Mouse (Mus musculus) erythroblast, adult 5-6 weeks (primary cell): Measurements from ENCODE around the gene H2-T23. TPM values are rescaled to one million over a fixed set of nuclear protein-coding genes. Genes with fewer than 3 reads are reported as not detected.
A peak's percentile ranks its signal among the peaks of the same experiment; 100 is the strongest.
"Not testable (repeated sequence)": the region's sequence is repeated elsewhere in the genome, so short reads cannot be mapped to it uniquely, and the experiment has no call there.

Experiments used
- ATAC-seq: replicated peaks from 2 replicates; pipeline ENCODE4 v1.8.0; 2016; ENCODE audit warnings: moderate number of reproducible peaks, mild to moderate bottlenecking, moderate TSS enrichment, inconsistent platforms; ENCODE audit not compliant: poor library complexity, low FRiP score, severe bottlenecking
- total RNA-seq, 2 experiments: library from RNA; stranded (forward) in 1 of 2; stranded (reverse) in 1 of 2; fragments of 150-400 nt in 1 of 2; fragments of 200-764, 138-1000 nt in 1 of 2; gene quantifications; 2 replicates each; pipeline versions ENCODE4 v1.2.3 to v1.2.4; 2015 to 2017; ENCODE audit warnings: low replicate concordance in 2 of 2

H2-T23 gene
- total RNA-seq, 2 experiments from 2014 or later: 249 to 271 TPM

DNA sequence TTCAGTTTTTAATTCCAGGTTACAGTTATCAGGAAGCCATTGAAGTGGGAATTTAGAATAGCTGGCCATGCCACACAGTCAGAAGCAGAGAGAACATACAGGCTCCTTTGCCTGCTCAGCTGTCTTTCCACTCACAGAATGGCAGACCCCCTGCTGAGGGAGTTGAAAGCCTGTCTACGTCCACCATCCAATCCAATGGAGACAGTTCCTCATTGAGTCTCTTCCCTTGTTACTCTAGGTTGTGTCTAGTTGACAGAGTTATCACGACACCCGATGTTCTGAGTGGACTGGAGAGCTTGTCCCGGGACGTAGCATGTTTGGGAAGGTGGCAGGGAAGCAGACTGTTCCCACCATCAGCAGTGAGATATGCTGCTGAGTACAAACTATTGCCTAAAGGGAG, 7.5 kb downstream of the H2-T23 start:
- no peak for ATAC-seq

DNA sequence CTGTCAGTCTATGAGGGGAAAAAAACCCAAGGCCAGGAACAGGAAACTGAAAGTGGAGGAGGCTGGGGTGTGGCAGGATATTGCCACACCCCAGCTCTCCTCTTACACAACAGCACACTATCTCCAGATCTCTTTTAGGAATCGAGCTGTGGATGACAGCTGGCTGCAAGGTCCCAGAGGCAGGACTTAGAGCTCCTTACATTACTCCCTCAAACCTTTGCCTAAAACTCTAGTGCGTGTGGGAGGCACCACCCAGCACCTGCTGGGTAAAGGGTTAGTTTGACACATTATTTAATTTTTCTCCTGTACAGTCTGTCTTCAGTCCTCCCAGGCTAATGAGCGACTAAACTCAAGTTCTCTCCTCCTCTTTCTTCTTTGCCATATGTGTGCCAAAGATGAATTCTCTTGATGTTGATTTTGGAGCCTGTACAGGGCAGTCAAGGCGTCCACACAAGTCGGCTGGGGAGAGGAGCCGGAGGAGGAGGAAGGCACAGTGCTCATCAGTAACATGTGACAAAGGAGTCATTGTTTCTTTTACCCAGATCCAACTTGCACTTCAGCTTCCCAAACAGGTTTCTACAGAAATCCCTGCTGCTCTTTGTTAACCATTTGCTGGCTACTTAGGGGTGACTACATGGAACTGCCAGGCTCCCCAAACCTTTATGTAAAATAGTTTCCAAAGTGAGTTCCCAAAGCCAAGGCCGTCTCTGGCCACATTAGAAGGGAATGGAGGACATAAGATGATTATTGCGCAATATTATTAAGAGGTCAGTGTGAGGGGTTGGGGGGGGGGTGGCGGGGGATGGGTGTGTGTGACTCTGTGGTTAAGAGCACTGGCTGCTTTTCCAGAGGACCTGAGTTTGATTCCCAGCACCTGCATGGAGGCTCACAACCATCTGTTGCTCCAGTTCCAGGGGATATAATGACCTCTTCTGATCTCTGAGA, 8.7 kb downstream of the H2-T23 start:
- ATAC-seq: peak; percentile 38

DNA sequence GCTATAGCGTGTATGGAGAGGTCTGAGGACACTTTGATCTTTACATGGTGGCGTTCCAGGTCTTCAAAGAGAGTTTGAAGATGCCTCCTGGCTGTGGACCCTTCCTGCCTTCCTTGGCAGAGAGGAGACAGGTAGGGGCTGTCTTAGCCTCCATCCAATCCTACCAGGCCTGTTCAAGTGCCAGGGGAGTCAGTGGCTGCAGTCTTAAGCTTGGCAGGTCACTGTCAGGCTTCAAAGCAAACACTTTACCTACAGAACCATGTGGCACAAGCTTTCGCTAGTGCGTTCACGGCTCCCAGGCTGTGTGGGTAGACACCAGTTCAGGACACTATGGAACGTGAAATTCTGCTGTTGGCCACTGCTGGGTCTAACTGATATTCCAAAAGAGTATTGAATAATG, 9.7 kb downstream of the H2-T23 start:
- ATAC-seq: no peak

- no peak for ATAC-seq
Observed at GRCm38 (mm10) chr17:36022098-36022497, 10.6 kb downstream of the H2-T23 start.

DNA sequence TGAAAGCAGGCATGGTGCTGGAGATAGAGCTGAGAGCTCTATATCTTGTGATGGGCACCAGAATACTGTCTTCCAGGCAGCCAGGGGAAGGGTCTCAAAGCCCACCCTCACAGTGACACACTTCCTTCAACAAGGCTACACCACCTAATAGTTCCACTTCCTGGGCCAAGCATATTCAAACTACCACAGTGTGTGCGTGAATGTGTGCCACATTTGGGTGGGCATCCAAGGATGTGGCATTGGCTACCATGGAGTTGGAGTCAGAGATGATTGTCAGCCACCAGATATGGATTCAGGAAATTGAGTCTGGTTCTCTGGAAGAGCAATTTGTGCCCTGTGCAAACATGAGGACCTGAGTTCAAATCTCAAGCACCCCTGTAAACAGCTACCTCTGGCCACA, 11.3 kb downstream of the H2-T23 start:
- ATAC-seq: no peak

DNA sequence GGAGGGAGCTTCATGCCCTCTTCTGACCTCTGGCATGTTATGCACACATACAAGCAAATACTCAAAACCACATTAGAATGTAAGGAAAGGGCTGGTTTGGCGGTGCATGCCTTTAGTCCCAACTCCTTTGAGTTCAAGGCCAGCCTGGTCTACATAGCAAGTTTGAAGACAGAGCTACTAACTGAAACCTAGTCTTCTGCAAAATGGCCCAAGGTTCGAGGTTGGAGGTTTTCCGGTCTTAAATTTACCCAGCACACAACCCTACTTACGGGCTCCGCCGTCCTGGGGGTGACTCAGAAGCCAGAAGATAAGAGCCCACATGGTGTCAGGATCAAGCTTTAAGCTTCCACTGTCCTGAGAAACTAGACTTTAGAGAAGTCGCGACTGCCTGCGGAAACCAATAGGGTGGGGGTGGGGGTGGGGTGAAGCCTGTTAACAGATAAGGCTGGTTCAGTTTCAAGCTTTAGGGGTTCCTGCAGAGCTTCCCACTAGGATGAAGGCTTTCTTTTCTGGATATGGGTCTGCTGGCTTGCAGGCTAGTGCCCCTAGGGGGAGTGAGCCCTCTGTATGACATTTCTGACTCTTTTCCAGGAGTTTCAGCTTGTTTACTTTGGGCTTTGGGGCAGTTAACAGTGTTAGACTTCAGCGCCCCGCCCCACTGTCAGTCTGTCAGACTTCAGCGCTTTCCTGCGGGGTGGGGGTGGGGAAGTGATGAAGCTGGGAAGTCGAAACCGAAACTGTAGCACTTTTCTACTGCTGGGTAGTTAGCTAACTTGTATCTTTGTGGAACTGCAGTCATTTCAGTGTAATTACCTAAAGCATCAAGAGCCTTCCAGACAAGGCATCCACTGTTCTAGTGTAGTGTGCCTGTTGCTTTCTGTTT, 12.2 kb downstream of the H2-T23 start, which contains the start of gene H2-T24:
Gene H2-T24, minus strand, starts transcription at position 370 of the 883 bp plus-strand sequence.
- peak; percentile 85 for ATAC-seq

DNA sequence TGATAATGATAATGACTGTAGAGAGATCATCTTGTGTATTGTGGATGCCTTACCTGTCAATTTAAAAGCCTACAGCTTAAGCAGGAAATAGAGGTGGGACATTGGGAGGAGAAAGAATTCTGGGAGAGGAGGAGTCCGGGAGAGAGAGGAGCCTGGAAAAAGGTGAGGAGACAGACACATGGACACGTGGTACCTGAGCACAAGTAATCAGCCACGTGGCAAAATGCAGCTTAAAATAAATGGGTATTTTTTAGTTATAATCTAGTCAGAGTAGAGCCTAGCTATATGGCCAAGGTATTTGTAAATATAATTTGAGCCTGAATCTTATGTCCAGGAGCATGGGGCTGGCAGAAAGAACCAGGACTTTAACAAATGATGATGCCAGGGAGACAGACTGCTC, 13.1 kb downstream of the H2-T23 start:
- no peak for ATAC-seq

- no peak for ATAC-seq
Observed at GRCm38 (mm10) chr17:36018979-36019378, 13.7 kb downstream of the H2-T23 start.

GRCm38 (mm10) chr17:36017046-36017445, 15.6 kb downstream of the H2-T23 start:
- ATAC-seq: no peak

DNA sequence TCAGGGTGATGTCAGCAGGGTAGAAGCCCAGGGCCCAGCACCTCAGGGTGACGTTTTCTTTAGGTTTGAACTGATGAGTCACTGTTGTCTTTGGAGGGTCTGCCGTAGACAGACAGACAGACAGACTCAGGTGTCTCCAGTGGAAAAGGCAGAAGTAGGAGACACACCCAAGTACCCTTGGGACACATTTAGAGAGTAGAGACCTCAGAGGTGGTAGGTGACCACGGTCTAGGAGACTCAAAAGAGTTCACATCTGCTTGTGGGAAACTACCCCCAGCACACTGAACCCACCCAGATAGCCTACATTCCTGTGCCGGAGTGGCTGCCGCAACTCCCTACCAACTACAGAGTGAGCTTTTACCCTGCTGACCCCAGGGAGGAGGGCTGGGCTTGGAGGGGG, 17.7 kb downstream of the H2-T23 start:
- no peak for ATAC-seq

DNA sequence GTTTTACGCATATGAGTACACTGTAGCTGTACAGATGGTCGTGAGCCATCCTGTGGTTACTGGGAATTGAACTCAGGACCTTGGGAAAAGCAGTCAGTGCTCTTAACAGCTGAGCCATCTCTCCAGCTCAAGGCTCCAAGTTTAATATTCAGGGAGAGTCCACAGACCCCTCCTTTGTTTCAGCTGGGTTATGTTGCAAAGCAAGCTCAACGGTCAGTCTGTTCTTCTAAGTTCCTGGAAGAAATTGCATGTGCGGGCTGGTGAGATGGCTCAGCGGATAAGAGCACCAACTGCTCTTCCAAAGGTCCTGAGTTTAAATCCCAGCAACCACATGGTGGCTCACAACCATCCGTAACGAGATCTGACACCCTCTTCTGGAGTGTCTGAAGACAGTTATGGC, 28.2 kb downstream of the H2-T23 start:
- ATAC-seq: not testable (repeated sequence)

GRCm38 (mm10) chr17:36003331-36003730, 29.3 kb downstream of the H2-T23 start:
- ATAC-seq: no peak

- ATAC-seq: peak; percentile 63
Observed at GRCm38 (mm10) chr17:36001966-36002365, 30.7 kb downstream of the H2-T23 start.

GRCm38 (mm10) chr17:36001121-36001897, 31.3 kb downstream of the H2-T23 start:
- ATAC-seq: peak; percentile 43

GRCm38 (mm10) chr17:36000349-36000748, 32.3 kb downstream of the H2-T23 start:
- peak; percentile 32 for ATAC-seq

DNA sequence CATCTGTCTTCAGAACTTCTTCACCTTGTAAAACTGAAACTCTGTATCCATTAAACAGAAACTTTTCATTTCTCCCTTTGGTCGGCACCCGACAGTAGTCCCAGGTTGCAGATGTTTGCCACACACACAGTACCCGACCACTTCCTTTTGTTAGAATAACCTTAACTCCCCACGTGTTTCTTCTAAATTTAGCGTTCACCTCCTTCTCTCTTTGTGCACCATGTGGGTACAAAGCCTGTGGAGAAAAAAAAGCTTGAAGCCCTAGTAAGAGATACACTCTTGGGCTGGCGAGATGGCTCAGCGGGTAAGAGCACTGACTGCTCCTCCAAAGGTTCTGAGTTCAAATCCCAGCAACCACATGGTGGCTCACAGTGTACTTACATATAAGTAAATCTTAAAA, 33.3 kb downstream of the H2-T23 start:
- ATAC-seq: no peak

GRCm38 (mm10) chr17:35998545-35999305, 33.9 kb downstream of the H2-T23 start:
- no peak for ATAC-seq

GRCm38 (mm10) chr17:35997713-35998510, 34.7 kb downstream of the H2-T23 start:
- peak; percentile 59 for ATAC-seq
